Mouse (Mus musculus) midbrain, embryonic 11.5 days (tissue): ENCODE results near the gene Sept9. TPM values are rescaled to one million over a fixed set of nuclear protein-coding genes. Genes with fewer than 3 reads are reported as not detected.

ENCODE experiments used
- ATAC-seq: fragments of 200-750 bp; cut with Nextera tagmentation; 2 replicates; pipeline ENCODE4 v1.8.0; 2017; ENCODE audit warnings: moderate TSS enrichment, moderate library complexity; ENCODE audit not compliant: low FRiP score
- DNase-seq: peaks from one replicate; pipeline ENCODE4 v3.0.0; 2015; ENCODE audit warnings: low spot score; ENCODE audit errors: missing footprints
- H3K27ac ChIP-seq: fragments of 300-500 bp; sonication (generic); 2 replicates; pipeline ENCODE4 v1.5.1; 2014; ENCODE audit warnings: low read depth, low read length
- H3K27me3 ChIP-seq: fragments of 300-500 bp; sonication (generic); 2 replicates; pipeline ENCODE4 v1.6.1; 2014; ENCODE audit warnings: mild to moderate bottlenecking, low read length, moderate library complexity, mixed read lengths; ENCODE audit not compliant: control insufficient read depth, insufficient read depth
- H3K36me3 ChIP-seq: fragments of 300-500 bp; sonication (generic); 2 replicates; pipeline ENCODE4 v1.6.1; 2014; ENCODE audit warnings: mild to moderate bottlenecking, low read length, moderate library complexity, mixed read lengths; ENCODE audit not compliant: control insufficient read depth, insufficient read depth
- H3K4me1 ChIP-seq: fragments of 300-500 bp; sonication (generic); 2 replicates; pipeline ENCODE4 v1.6.1; 2014; ENCODE audit warnings: low read length; ENCODE audit not compliant: control insufficient read depth, insufficient read depth
- H3K4me2 ChIP-seq: fragments of 300-500 bp; sonication (generic); 2 replicates; pipeline ENCODE4 v1.6.1; 2014; ENCODE audit warnings: mild to moderate bottlenecking, moderate library complexity
- H3K4me3 ChIP-seq: fragments of 300-500 bp; sonication (generic); 2 replicates; pipeline ENCODE4 v1.5.1; 2014; ENCODE audit warnings: low read depth, low read length
- H3K9ac ChIP-seq: fragments of 300-500 bp; sonication (generic); 2 replicates; pipeline ENCODE4 v1.6.1; 2014; ENCODE audit warnings: low read length
- H3K9me3 ChIP-seq: fragments of 300-500 bp; sonication (generic); 2 replicates; pipeline ENCODE4 v1.6.1; 2016; ENCODE audit warnings: low read length; ENCODE audit not compliant: control insufficient read depth
- WGBS: fragments of 180-500 bp; shearing (Covaris S2); extraction: QIAGEN DNeasy Blood & Tissue Kit; methylation state at CpG from one replicate; pipeline ENCODE4 v1.1.7; 2014; 5-methylcytosine and 5-hydroxymethylcytosine counted together
- polyA plus RNA-seq: library from polyadenylated mRNA; unstranded; fragments of >200 nt; fragmentation: Nextera tagmentation; extraction: Ambion mirVana; gene quantifications from 2 replicates; pipeline ENCODE4 v1.2.1, GENCODE M21; 2014

The Sept9 gene
- polyA plus RNA-seq, 1 experiment from 2014 or later = 152 TPM

DNA sequence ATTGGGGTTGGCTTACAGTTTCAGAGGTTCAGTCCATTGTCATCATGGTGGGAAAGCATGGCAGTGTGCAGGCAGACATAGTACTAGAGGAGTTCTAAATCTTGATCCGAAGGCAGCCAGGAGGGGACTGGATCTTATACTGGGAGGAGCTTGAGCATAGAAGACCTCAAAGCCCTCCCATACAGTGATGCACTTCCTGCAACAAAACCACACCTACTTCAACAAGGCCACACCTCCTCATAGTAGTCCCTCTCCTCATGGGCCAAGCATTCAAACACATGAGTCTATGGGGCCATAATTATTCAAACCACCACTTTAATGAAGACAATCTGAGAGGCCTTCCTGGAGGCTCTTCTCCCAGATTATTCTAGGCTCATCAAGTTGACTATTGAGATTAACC, 57.8 kb downstream of the Sept9 start:
- H3K9ac ChIP-seq = no peak overlapping the region
- WGBS = 85% methylated on average over 1 of the region's 1 CpGs
- DNase-seq (no peak), ATAC-seq (no peak)
- H3K27me3 ChIP-seq = no peaks in the 10 kb centered on the region
- no peak overlapping the region for H3K4me2 ChIP-seq
- H3K9me3 ChIP-seq = no peaks in the 10 kb centered on the region
- H3K27ac ChIP-seq = no peak overlapping the region
- H3K4me1 ChIP-seq = no peaks in the 10 kb centered on the region
- no peaks in the 10 kb centered on the region for H3K36me3 ChIP-seq
- no peak overlapping the region for H3K4me3 ChIP-seq

DNA sequence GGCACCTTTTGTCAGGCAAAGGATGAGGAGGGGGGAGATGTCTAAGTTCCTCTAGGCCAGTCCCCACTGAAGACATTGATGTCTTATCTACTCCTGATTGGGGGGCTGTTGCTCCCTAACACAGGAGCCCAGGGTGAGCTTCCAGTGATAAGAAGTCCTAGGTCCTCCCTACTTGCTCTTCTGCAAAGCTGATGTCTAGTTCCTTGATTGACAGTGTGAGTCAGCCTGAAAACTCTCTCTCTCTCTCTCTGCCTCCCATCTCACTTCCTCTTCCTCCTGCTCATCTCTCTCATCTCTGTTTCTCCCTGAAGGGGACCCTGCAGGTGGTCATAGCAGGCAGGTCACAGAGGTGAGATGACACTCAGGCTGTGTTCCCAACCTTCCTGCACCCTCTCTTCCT, 58.4 kb downstream of the Sept9 start:
- H3K9ac ChIP-seq = no peak overlapping the region
- no peak overlapping the region for H3K4me3 ChIP-seq
- H3K27ac ChIP-seq = no peak overlapping the region
- DNase-seq = no peak
- ATAC-seq = no peak
- H3K4me2 ChIP-seq = no peak overlapping the region
- H3K4me1 ChIP-seq = no peaks in the 10 kb centered on the region
- H3K9me3 ChIP-seq = no peaks in the 10 kb centered on the region
- H3K27me3 ChIP-seq = no peaks in the 10 kb centered on the region
- no peaks in the 10 kb centered on the region for H3K36me3 ChIP-seq

DNA sequence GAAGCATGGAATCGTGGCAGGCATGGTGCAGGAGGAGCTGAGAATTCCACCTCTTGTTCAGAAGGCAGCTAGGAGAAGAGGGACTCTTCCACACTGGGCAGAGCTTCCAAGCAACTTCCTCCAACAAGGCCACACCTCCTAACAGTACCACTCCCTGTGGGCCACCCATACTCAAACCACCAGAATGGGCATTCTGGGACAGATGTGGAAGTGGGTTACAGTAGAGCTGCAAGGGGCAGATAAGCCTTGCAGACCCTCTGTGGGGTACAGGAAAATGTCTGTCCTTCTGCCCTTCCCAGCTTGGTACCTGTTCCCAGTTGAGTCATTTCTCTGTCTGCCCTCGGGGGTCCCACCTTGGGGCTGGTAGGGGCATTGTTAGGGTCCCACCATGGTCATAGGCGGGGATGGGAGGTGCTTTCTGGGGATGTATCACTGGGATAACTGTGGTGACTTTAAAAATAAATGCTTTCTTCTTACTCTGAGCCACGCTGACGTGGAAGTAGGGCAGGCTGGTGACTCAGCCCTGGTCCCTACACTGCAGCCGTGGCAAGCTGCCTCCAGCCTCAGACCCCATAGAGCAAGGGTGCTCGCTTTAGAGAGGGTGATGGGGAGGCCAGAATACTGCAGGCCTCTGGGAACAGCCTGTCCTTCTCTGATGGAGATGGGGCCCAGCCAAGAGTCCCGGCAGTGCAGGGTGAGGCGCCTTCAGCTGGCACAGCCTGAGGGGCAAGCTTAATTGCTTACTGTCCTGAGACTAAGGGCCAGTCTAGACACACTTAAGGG, 59.9 kb downstream of the Sept9 start:
- Histone ChIP-seq H3K27ac (no peak overlapping the region), H3K4me3 (no peak overlapping the region), H3K4me2 (no peak overlapping the region), H3K36me3 (no peaks in the 10 kb centered on the region), H3K27me3 (peaks cover 2% of the 10 kb centered on the region; the same call in 1 of the 2 replicates), H3K4me1 (peaks cover 3% of the 10 kb centered on the region; the same call in 1 of the 2 replicates), H3K9ac (0 out of 2 replicates have a peak overlapping the region, but pooled peaks have one; percentile 4), H3K9me3 (no peaks in the 10 kb centered on the region)
- 84% methylated on average over 9 of the region's 9 CpGs for WGBS
- no peak for ATAC-seq
- no peak for DNase-seq

DNA sequence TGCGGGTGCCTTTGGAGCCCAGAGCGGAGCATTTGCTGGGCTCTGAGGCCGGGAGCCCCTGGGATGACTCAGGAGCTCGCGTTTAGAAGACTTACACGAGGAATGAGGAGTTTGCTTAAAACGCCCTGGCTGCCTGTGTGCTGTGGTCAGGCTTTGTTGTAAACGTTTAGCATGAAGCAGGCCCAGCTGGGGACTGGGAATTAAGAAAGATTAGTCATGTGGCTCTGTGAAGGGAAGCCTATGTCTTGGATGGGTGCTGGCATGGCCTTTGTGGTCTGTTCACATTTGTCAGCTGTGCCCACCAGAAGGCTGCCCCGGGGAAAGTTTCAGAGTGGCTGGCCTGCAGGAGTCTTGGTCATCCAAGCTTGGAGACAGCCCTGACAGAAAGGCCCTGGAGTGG, 61.2 kb downstream of the Sept9 start:
- Histone ChIP-seq H3K27me3 (peaks cover 2% of the 10 kb centered on the region; the same call in 1 of the 2 replicates), H3K4me1 (peaks cover 4% of the 10 kb centered on the region), H3K4me2 (no peak overlapping the region), H3K27ac (no peak overlapping the region), H3K9me3 (no peaks in the 10 kb centered on the region), H3K36me3 (no peaks in the 10 kb centered on the region), H3K4me3 (no peak overlapping the region), H3K9ac (no peak overlapping the region)
- DNase-seq (no peak), ATAC-seq (no peak)
- WGBS = 49% methylated on average over 9 of the region's 9 CpGs

DNA sequence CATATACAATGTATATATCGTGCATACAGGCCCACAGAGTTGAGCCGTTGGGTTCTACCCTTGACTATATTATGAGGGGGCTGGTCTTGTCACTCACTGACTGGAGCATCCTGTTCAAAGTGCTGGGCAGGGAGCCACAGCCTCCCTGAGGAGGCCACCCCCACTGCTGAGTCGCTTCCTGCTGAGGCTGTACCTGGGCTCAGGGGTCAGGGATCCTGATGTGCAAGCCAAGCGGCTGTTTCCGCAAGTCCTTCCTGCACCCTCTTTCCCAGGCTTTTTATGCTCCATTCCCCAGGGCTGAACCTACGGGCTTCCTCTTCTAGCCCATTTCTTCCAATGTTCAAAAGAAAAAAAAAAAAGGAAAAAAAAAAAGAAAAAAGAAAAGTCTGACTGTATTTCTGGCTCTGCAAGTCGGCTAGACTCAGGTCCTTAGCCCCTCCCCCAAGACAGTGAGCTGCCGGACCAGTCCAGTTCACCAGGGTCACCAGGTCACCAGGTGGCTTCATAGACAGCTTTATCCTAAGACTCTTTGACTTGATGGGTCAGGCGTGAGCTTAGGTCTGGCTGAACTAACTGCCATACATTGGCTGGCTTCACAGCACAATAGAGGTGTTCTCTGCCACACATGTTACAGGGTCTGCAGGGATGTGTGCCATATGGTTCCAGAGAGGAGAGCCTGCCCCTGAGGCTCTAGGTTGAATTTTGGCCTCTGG, 63.8 kb downstream of the Sept9 start:
- H3K27ac ChIP-seq = no peak overlapping the region
- no peak overlapping the region for H3K9ac ChIP-seq
- no peaks in the 10 kb centered on the region for H3K36me3 ChIP-seq
- H3K4me2 ChIP-seq = no peak overlapping the region
- ATAC-seq (no peak), DNase-seq (no peak)
- H3K4me3 ChIP-seq = no peak overlapping the region
- 62% methylated on average over 9 of the region's 9 CpGs for WGBS
- peaks cover 2% of the 10 kb centered on the region; the same call in 1 of the 2 replicates for H3K27me3 ChIP-seq
- no peaks in the 10 kb centered on the region for H3K9me3 ChIP-seq
- H3K4me1 ChIP-seq = peaks cover 25% of the 10 kb centered on the region

DNA sequence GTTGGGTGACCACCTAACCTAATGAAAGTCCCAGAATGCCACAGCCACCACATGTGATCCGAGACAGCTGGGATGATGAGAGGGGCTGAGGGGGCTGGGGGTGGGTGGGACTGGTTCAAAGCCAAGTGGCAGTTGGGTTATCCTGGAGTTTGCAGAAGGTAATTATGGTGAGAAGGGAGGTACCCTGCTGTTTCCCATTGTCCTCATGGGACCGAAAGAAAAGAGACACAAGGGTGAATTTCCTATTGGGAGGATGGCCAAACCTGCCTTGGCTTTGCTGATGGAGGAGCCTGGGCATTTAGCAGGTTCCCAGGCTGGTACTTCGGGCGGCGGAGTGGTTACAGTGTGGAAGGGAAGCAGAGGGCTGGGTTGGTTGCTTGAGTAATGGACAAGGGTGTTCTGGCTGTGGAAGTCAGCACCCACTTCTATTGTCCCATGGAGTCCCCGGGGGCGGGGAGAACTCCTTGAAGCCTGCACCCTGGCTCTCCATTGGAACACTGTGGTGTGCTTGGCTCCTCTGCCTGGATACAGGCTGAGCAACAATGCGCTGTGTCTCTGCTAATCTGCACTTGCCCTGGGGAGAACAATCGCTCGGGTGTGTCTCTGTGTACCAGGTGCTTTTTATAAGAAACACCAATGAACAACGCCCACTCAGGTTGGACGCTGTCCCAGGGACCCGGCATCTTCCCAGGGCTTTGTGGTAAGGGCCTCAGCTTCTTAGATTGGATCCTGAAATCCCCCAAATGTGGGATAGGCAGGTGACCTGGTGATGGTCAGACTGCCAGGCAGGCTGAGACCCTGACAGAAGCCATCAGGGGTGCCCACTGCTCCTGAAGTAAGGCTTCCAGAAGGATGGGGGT, 64.9 kb downstream of the Sept9 start:
- H3K27me3 ChIP-seq = peaks cover 2% of the 10 kb centered on the region; the same call in 1 of the 2 replicates
- WGBS = 69% methylated on average over 13 of the region's 13 CpGs
- H3K36me3 ChIP-seq = no peaks in the 10 kb centered on the region
- no peak overlapping the region for H3K27ac ChIP-seq
- no peaks in the 10 kb centered on the region for H3K9me3 ChIP-seq
- no peak overlapping the region for H3K4me3 ChIP-seq
- peaks cover 36% of the 10 kb centered on the region for H3K4me1 ChIP-seq
- peak; percentile 84 for DNase-seq
- H3K9ac ChIP-seq = no peak overlapping the region
- ATAC-seq = no peak
- H3K4me2 ChIP-seq = no peak overlapping the region

DNA sequence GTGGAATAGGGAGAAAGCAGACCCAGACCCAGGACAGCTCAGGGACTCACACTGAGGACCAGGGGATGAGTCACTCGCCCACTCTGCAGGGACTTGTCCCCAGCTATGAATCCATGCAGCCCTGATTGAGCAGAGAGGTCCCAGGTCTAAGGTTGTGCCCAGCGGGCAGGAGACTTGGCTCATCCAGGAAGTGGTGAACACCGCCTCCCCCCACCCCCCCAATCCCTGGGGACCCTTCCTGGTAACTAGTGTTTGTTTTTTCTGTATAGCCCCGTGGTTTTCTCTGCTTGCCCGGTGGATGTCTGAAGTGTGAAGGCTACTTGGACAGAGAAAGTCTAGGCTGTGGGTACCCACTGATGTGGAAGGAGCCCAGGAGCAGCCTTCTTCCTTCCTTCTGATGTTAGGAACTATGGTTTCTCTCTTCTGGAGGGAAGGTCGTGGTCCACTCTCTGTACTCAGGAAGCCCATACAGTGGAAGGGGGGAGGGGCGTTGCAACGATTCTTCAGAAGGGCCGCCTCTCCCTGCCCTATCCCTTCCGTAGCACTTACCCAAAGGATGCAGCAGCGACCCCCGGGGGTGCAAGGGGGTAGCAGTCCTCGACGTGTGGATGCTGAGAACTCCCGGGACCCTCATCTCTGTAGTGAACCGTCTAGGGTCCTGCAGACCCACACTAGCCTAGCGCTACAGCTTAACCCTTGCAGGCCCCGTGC, 66.0 kb downstream of the Sept9 start:
- peak overlapping the region; percentile 88 for H3K9ac ChIP-seq
- peak overlapping the region; percentile 79 for H3K4me2 ChIP-seq
- H3K4me1 ChIP-seq = peaks cover 42% of the 10 kb centered on the region
- no peaks in the 10 kb centered on the region for H3K36me3 ChIP-seq
- ATAC-seq (peak; percentile 45), DNase-seq (no peak)
- WGBS = 4% methylated on average over 17 of the region's 18 CpGs
- H3K27me3 ChIP-seq = peaks cover 2% of the 10 kb centered on the region; the same call in 1 of the 2 replicates
- H3K9me3 ChIP-seq = no peaks in the 10 kb centered on the region
- peak overlapping the region; percentile 71 for H3K4me3 ChIP-seq
- no peak overlapping the region for H3K27ac ChIP-seq

DNA sequence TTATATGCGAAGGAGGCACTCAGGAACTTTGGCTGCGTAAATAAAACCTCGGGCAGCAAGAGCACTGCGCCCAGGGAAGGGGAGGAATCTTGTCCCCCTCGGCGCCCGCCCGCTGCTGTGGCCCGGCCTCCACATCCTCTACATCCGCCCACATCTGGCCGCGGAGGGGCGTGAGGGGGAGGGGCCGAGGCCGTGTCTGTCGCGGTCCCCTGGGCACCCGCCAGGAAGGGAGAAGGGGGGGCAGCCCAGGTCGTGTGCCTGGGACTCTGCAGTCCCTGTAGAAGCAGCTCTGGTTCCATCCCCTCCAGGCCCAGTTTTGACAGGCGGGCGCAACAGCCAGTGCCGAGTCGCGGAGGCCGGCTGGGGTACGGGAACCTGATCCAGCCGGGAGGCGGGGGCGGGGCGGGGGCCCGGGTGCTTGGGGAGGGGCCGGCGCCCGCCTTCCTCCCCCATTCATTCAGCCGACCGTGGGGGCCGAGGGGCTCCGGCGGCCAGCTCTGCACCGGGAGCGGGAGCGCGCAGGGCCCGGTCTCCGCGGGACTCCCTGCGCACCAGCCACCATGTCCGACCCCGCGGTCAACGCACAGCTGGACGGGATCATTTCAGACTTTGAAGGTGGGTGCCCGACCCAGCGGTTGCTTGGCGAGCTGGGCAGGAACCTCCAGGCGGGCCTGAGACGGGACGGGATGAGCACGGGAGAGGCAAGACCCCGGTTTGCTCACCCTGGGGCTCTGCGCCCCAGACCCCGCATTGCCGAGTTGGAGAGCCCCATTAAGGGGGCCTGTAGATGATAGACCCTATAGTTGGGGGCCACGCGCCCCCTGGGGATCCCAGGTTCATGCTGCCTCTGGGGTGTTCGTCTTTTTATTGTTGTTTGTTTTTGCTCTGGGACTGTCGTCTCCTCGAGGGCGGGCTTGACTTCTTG, 66.8 kb downstream of the Sept9 start:
- peaks cover 42% of the 10 kb centered on the region for H3K4me1 ChIP-seq
- DNase-seq (peak; percentile 97), ATAC-seq (peak; percentile 86)
- peak overlapping the region; percentile 79 for H3K4me2 ChIP-seq
- peaks cover 2% of the 10 kb centered on the region; the same call in 1 of the 2 replicates for H3K27me3 ChIP-seq
- H3K9ac ChIP-seq = peak overlapping the region; percentile 88
- H3K9me3 ChIP-seq = no peaks in the 10 kb centered on the region
- no peaks in the 10 kb centered on the region for H3K36me3 ChIP-seq
- H3K4me3 ChIP-seq = peak overlapping the region; percentile 71
- under 1% methylated on average over 69 of the region's 69 CpGs for WGBS
- peak overlapping the region; percentile 76 for H3K27ac ChIP-seq
